Comparison of ENCODE assay signal across 25 mouse cellular contexts in the genomic region with DNA sequence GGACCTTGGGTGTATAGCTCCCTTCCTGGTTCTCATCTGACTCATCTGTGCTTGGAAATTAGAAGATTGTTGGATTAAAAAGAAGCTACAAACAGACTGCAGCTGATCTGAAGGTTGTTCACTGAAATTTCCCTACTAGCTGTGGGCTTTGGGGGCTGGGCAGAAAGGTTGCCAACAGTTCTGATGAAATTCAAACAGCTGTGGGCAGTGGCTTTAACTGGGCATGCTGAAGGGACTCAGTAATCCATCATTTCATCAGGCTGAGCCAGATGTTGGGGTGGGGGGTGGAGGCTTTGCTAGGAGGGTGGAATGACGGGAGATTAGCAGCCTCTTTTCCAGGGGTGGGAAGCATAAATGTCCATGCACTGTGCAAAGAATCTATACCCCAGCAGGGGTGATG. TPM values are rescaled to one million over a fixed set of nuclear protein-coding genes. Genes with fewer than 3 reads are reported as not detected.
DNase-seq lines count a peak whose midpoint lies in the region; ATAC-seq and TF ChIP-seq lines count a peak whose summit lies in the region.
"Had no signal": no experiment of that assay in that cellular context is flagged by ENCODE, and none has a peak within 500 bp of the region (broad histone marks: within the 10 kb centered on the region; RNA-seq: fewer than 3 reads in every experiment).

No protein-coding gene starts in this region.

- ATAC-seq in limb, embryonic 14.5 days (ENCODE audit: low FRiP score, low read depth): 0 out of 2 replicates have a peak, but pooled peaks have one; percentile 19
- ATAC-seq in megakaryocyte progenitor cell, adult 5-6 weeks (replicated peaks; ENCODE audit: poor library complexity): peak; percentile 34; the same call in 1 of the 2 replicates
- no peak for ATAC-seq in hindbrain, postnatal 0 days
- no peak for ATAC-seq in hindbrain, embryonic 11.5 days (ENCODE audit: low FRiP score)
- ATAC-seq: activated CD4-positive, CD25-positive, alpha-beta regulatory T cell, adult 4 months; forebrain, embryonic 13.5 days; forebrain, postnatal 0 days; intestine, embryonic 16.5 days; Patski had no signal

- no peak overlapping the region for H3K27ac ChIP-seq in limb, embryonic 14.5 days (replicated peaks; ENCODE audit: low read depth, low read length)
- no peak overlapping the region for H3K27ac ChIP-seq in limb, embryonic 10.5 days
- H3K27ac ChIP-seq in hindbrain, postnatal 0 days: no peak overlapping the region
- no peak overlapping the region for H3K27ac ChIP-seq in hindbrain, embryonic 11.5 days (ENCODE audit: low read depth, low read length)
- H3K27ac ChIP-seq: embryonic facial prominence, embryonic 15.5 days; forebrain, embryonic 13.5 days; hindbrain, embryonic 13.5 days had no signal

- no peak for DNase-seq in limb, embryonic 14.5 days (ENCODE audit: low spot score)
- DNase-seq in limb, embryonic 10.5 days (ENCODE audit: low spot score): no peak
- DNase-seq in 3T3-L1 (ENCODE audit: low read depth, low spot score): peak; percentile 87
- DNase-seq in adipocyte (ENCODE audit: low spot score): peak; percentile 66
- no peak for DNase-seq in hindbrain, postnatal 0 days (ENCODE audit: low spot score)
- DNase-seq in hindbrain, embryonic 11.5 days (ENCODE audit: low spot score): no peak
- DNase-seq: adrenal gland, adult 2 months; adrenal gland, postnatal 25 days; cerebellum, adult 18-20 months; cerebellum, adult 9-11 months; cerebellum, postnatal 36 days; forebrain, postnatal 0 days; heart, adult 11 months; heart, postnatal 10 days; heart, postnatal 4 days; kidney, adult 2 months had no signal

- H3K27me3 ChIP-seq in limb, embryonic 14.5 days (ENCODE audit: control insufficient read depth, insufficient read depth, low read length): no peaks in the 10 kb centered on the region
- no peaks in the 10 kb centered on the region for H3K27me3 ChIP-seq in limb, embryonic 10.5 days (ENCODE audit: low read depth, poor library complexity, severe bottlenecking)
- no peaks in the 10 kb centered on the region for H3K27me3 ChIP-seq in hindbrain, postnatal 0 days (ENCODE audit: insufficient read depth, low read length)
- H3K27me3 ChIP-seq in hindbrain, embryonic 11.5 days (ENCODE audit: control insufficient read depth, insufficient read depth, low read length): no peaks in the 10 kb centered on the region
- H3K27me3 ChIP-seq: embryonic facial prominence, embryonic 15.5 days; forebrain, embryonic 13.5 days; Patski had no signal

- no peaks in the 10 kb centered on the region for H3K9me3 ChIP-seq in limb, embryonic 14.5 days (ENCODE audit: control insufficient read depth, low read length)
- H3K9me3 ChIP-seq in limb, embryonic 10.5 days (replicated peaks): no peaks in the 10 kb centered on the region
- H3K9me3 ChIP-seq in hindbrain, postnatal 0 days (ENCODE audit: low read length): no peaks in the 10 kb centered on the region
- no peaks in the 10 kb centered on the region for H3K9me3 ChIP-seq in hindbrain, embryonic 11.5 days (ENCODE audit: control insufficient read depth, low read length)
- H3K9me3 ChIP-seq: embryonic facial prominence, embryonic 15.5 days; forebrain, embryonic 13.5 days; hindbrain, embryonic 13.5 days had no signal

- H3K4me2 ChIP-seq in limb, embryonic 14.5 days (replicated peaks; ENCODE audit: low read depth, low read length, severe bottlenecking): no peak overlapping the region
- H3K4me2 ChIP-seq in hindbrain, postnatal 0 days (ENCODE audit: low read depth, low read length): no peak overlapping the region
- no peak overlapping the region for H3K4me2 ChIP-seq in hindbrain, embryonic 11.5 days (replicated peaks; ENCODE audit: low read depth, low read length)
- H3K4me2 ChIP-seq: embryonic facial prominence, embryonic 15.5 days; forebrain, embryonic 13.5 days; hindbrain, embryonic 13.5 days had no signal

- TF ChIP-seq CTCF in hindbrain, postnatal 0 days (IDR thresholded peaks at IDR 0.05; ENCODE audit: low read depth): no peak

- 6% methylated on average over 1 of the region's 1 CpGs for WGBS in limb, embryonic 14.5 days
- 48% methylated on average over 1 of the region's 1 CpGs for WGBS in limb, embryonic 10.5 days
- 61% methylated on average over 1 of the region's 1 CpGs for WGBS in hindbrain, postnatal 0 days
- 70% methylated on average over 1 of the region's 1 CpGs for WGBS in hindbrain, embryonic 11.5 days

- no peak for TF ChIP-seq POLR2A in limb, embryonic 14.5 days (IDR thresholded peaks at IDR 0.05; ENCODE audit: borderline replicate concordance, extremely low read depth, insufficient read depth, insufficient read length)

- no peaks in the 10 kb centered on the region for H3K36me3 ChIP-seq in limb, embryonic 14.5 days (ENCODE audit: control insufficient read depth, insufficient read depth, low read length)
- no peaks in the 10 kb centered on the region for H3K36me3 ChIP-seq in limb, embryonic 10.5 days
- H3K36me3 ChIP-seq in hindbrain, postnatal 0 days (ENCODE audit: insufficient read depth, low read length): no peaks in the 10 kb centered on the region
- H3K36me3 ChIP-seq in hindbrain, embryonic 11.5 days (ENCODE audit: control insufficient read depth, insufficient read depth, low read length): no peaks in the 10 kb centered on the region
- H3K36me3 ChIP-seq: embryonic facial prominence, embryonic 15.5 days; hindbrain, embryonic 13.5 days had no signal

- H3K4me1 ChIP-seq in limb, embryonic 14.5 days (ENCODE audit: control insufficient read depth, insufficient read depth, low read length): no peaks in the 10 kb centered on the region
- H3K4me1 ChIP-seq in limb, embryonic 10.5 days: peaks cover 8% of the 10 kb centered on the region; the same call in 1 of the 2 replicates
- H3K4me1 ChIP-seq in hindbrain, postnatal 0 days (ENCODE audit: insufficient read depth, low read length): no peaks in the 10 kb centered on the region
- H3K4me1 ChIP-seq in hindbrain, embryonic 11.5 days (replicated peaks; ENCODE audit: control insufficient read depth, insufficient read depth, low read length): no peaks in the 10 kb centered on the region
- H3K4me1 ChIP-seq: embryonic facial prominence, embryonic 15.5 days; forebrain, embryonic 13.5 days; hindbrain, embryonic 13.5 days had no signal

- H3K4me3 ChIP-seq in limb, embryonic 14.5 days (replicated peaks; ENCODE audit: low read length): no peak overlapping the region
- no peak overlapping the region for H3K4me3 ChIP-seq in limb, embryonic 10.5 days
- no peak overlapping the region for H3K4me3 ChIP-seq in hindbrain, postnatal 0 days (ENCODE audit: low read length)
- no peak overlapping the region for H3K4me3 ChIP-seq in hindbrain, embryonic 11.5 days (ENCODE audit: low read depth, low read length)
- H3K4me3 ChIP-seq: embryonic facial prominence, embryonic 15.5 days; forebrain, embryonic 13.5 days; hindbrain, embryonic 13.5 days had no signal

- no peak overlapping the region for H3K9ac ChIP-seq in limb, embryonic 14.5 days (ENCODE audit: low read depth, low read length, severe bottlenecking)
- H3K9ac ChIP-seq in hindbrain, postnatal 0 days (replicated peaks; ENCODE audit: low read length): no peak overlapping the region
- H3K9ac ChIP-seq in hindbrain, embryonic 11.5 days (ENCODE audit: low read depth, low read length): no peak overlapping the region
- H3K9ac ChIP-seq: embryonic facial prominence, embryonic 15.5 days; forebrain, embryonic 13.5 days; forebrain, postnatal 0 days; hindbrain, embryonic 13.5 days had no signal

RNA-seq across cellular contexts. Expression of gene Ppm1j, which starts 37.7 kb away (rescaled TPM):
- polyA plus RNA-seq in limb, embryonic 14.5 days (2012; rRNA removed): 6.5 and 6.6 TPM in 2 replicates
- 4.1 and 4.4 TPM in 2 replicates for polyA plus RNA-seq in limb, embryonic 14.5 days (2014; fragmentation: Nextera tagmentation; extraction: Ambion mirVana)
- 2.5 and 3.2 TPM in 2 replicates for polyA plus RNA-seq in limb, embryonic 10.5 days (2016; fragmentation: Nextera tagmentation; extraction: Ambion mirVana)
- not detected in 2 replicates for total RNA-seq in megakaryocyte progenitor cell, adult 5-6 weeks (2015)
- total RNA-seq in megakaryocyte progenitor cell, adult 5-6 weeks (2017): not detected in 2 replicates
- 0.36 and 0.58 TPM in 2 replicates for total RNA-seq in hindbrain, postnatal 0 days (2014; rRNA removed)
- polyA plus RNA-seq in hindbrain, postnatal 0 days (2015; fragmentation: Nextera tagmentation; extraction: Ambion mirVana): 0.99 and 1.9 TPM in 2 replicates
- 0.48 and 1.3 TPM in 2 replicates for polyA plus RNA-seq in hindbrain, embryonic 11.5 days (2014; fragmentation: Nextera tagmentation; extraction: Ambion mirVana)

RNA-seq across cellular contexts. Expression of gene Fam19a3, which starts 38.5 kb away (rescaled TPM):
- 0.92 and 0.93 TPM in 2 replicates for polyA plus RNA-seq in limb, embryonic 14.5 days (2012; rRNA removed)
- polyA plus RNA-seq in limb, embryonic 14.5 days (2014; fragmentation: Nextera tagmentation; extraction: Ambion mirVana): 0.26 and 0.36 TPM in 2 replicates
- polyA plus RNA-seq in limb, embryonic 10.5 days (2016; fragmentation: Nextera tagmentation; extraction: Ambion mirVana): 0.18 and 0.20 TPM in 2 replicates
- not detected in 2 replicates for total RNA-seq in megakaryocyte progenitor cell, adult 5-6 weeks (2015)
- total RNA-seq in megakaryocyte progenitor cell, adult 5-6 weeks (2017): not detected in 2 replicates
- 0.21 TPM in 1 of 2 replicates, not detected in the other for total RNA-seq in hindbrain, postnatal 0 days (2014; rRNA removed)
- not detected in 2 replicates for polyA plus RNA-seq in hindbrain, postnatal 0 days (2015; fragmentation: Nextera tagmentation; extraction: Ambion mirVana)
- polyA plus RNA-seq in hindbrain, embryonic 11.5 days (2014; fragmentation: Nextera tagmentation; extraction: Ambion mirVana): 0.09 TPM in 1 of 2 replicates, not detected in the other
- total RNA-seq: MEL had no signal
- polyA plus RNA-seq: C2C12 had no signal

RNA-seq across cellular contexts. Expression of gene Rhoc, which starts 45.0 kb away (rescaled TPM):
- 158 and 161 TPM in 2 replicates for polyA plus RNA-seq in limb, embryonic 14.5 days (2012; rRNA removed)
- 192 and 199 TPM in 2 replicates for polyA plus RNA-seq in limb, embryonic 14.5 days (2014; fragmentation: Nextera tagmentation; extraction: Ambion mirVana)
- polyA plus RNA-seq in limb, embryonic 10.5 days (2016; fragmentation: Nextera tagmentation; extraction: Ambion mirVana): 132 and 145 TPM in 2 replicates
- 0.37 TPM in 1 of 2 replicates, not detected in the other for total RNA-seq in megakaryocyte progenitor cell, adult 5-6 weeks (2015)
- total RNA-seq in megakaryocyte progenitor cell, adult 5-6 weeks (2017): not detected in 2 replicates
- 49.9 and 63.4 TPM in 2 replicates for total RNA-seq in hindbrain, postnatal 0 days (2014; rRNA removed)
- polyA plus RNA-seq in hindbrain, postnatal 0 days (2015; fragmentation: Nextera tagmentation; extraction: Ambion mirVana): 54.8 and 55.7 TPM in 2 replicates
- polyA plus RNA-seq in hindbrain, embryonic 11.5 days (2014; fragmentation: Nextera tagmentation; extraction: Ambion mirVana): 99.1 and 105 TPM in 2 replicates
- total RNA-seq: MEL had no signal

Comparison
In these comparisons a context has a peak if more than half of its experiments do, and no peak if none do; other contexts are left out.
1. ATAC-seq: peak in limb, embryonic 14.5 days (single experiment) and megakaryocyte progenitor cell, adult 5-6 weeks (single experiment); none in hindbrain, postnatal 0 days (single experiment) and hindbrain, embryonic 11.5 days (single experiment).
2. DNase-seq: peak in 3T3-L1 (single experiment) and adipocyte (single experiment); none in limb, embryonic 14.5 days (single experiment), limb, embryonic 10.5 days (single experiment), hindbrain, postnatal 0 days (single experiment) and hindbrain, embryonic 11.5 days (single experiment).